Mouse (Mus musculus): ENCODE measurements around the gene Aqp7.

- no peak for TF ChIP-seq CTCF (IDR thresholded peaks at IDR 0.05)
- TF ChIP-seq EP300 (IDR thresholded peaks at IDR 0.05): no peak
Measured at GRCm38 (mm10) chr4:41065196-41065595, 17.3 kb upstream of the Aqp7 start.
